Mouse (Mus musculus) frontal cortex, postnatal 14 days (tissue): ENCODE data around the gene Serf2.

Source experiments
- DNase-seq, 2 experiments: peaks; one replicate each; pipeline ENCODE4 v3.0.0; 2022; ENCODE audit warnings: low spot score in 2 of 2

Serf2 gene

GRCm38 (mm10) chr2:121505942-121506882 lies 57.2 kb downstream of the Serf2 start, which contains the start of the genes Mfap1a and Wdr76:
TSS of gene Mfap1a (minus strand) at chr2:121506665.
TSS of gene Wdr76 (plus strand) at chr2:121506723.
- DNase-seq: peak; percentile 69 to 71

GRCm38 (mm10) chr2:121507173-121507950 lies 58.4 kb downstream of the Serf2 start:
- no peak for DNase-seq
